Mouse (Mus musculus) cerebellum, adult 11 months (tissue): ENCODE data around the gene Tma7.

Experiments used
- DNase-seq: peaks from one replicate; pipeline ENCODE4 v3.0.0; 2022

Gene Tma7

GRCm38 (mm10) chr9:109082124-109082800, at the start of gene Tma7, which contains the start of gene Ccdc51:
Tma7 (minus strand) TSS chr9:109082587.
Ccdc51 (plus strand) TSS chr9:109082493.
- DNase-seq, result peak; percentile 78

GRCm38 (mm10) chr9:109130076-109130475, 47.7 kb upstream of the Tma7 start:
- DNase-seq, result no peak

GRCm38 (mm10) chr9:109128211-109128610, 45.8 kb upstream of the Tma7 start:
- DNase-seq, result no peak

GRCm38 (mm10) chr9:109127076-109127475, 44.7 kb upstream of the Tma7 start:
- no peak for DNase-seq

GRCm38 (mm10) chr9:109125481-109125880, 43.1 kb upstream of the Tma7 start:
- DNase-seq, result no peak

- DNase-seq, result no peak
Observed at GRCm38 (mm10) chr9:109125043-109125442, 42.7 kb upstream of the Tma7 start.

- no peak for DNase-seq
Observed at GRCm38 (mm10) chr9:109124164-109124563, 41.8 kb upstream of the Tma7 start.

GRCm38 (mm10) chr9:109123266-109123665, 40.9 kb upstream of the Tma7 start:
- DNase-seq, result no peak

- peak; percentile 22 for DNase-seq
Observed at GRCm38 (mm10) chr9:109122553-109123085, 40.2 kb upstream of the Tma7 start.

- no peak for DNase-seq
Observed at GRCm38 (mm10) chr9:109120956-109121355, 38.6 kb upstream of the Tma7 start.

GRCm38 (mm10) chr9:109119571-109119970, 37.2 kb upstream of the Tma7 start:
- DNase-seq, result no peak

GRCm38 (mm10) chr9:109118106-109118505, 35.7 kb upstream of the Tma7 start:
- DNase-seq, result no peak

- DNase-seq, result no peak
Observed at GRCm38 (mm10) chr9:109116205-109116604, 33.8 kb upstream of the Tma7 start.

GRCm38 (mm10) chr9:109114871-109115270, 32.5 kb upstream of the Tma7 start:
- no peak for DNase-seq

GRCm38 (mm10) chr9:109114276-109114675, 31.9 kb upstream of the Tma7 start:
- no peak for DNase-seq

GRCm38 (mm10) chr9:109113331-109113730, 30.9 kb upstream of the Tma7 start:
- DNase-seq, result no peak

GRCm38 (mm10) chr9:109111591-109111990, 29.2 kb upstream of the Tma7 start:
- DNase-seq, result no peak

GRCm38 (mm10) chr9:109111101-109111500, 28.7 kb upstream of the Tma7 start:
- no peak for DNase-seq

- DNase-seq, result no peak
Observed at GRCm38 (mm10) chr9:109110240-109110639, 27.9 kb upstream of the Tma7 start.

GRCm38 (mm10) chr9:109107341-109107740, 25.0 kb upstream of the Tma7 start:
- DNase-seq, result no peak

GRCm38 (mm10) chr9:109105648-109106047, 23.3 kb upstream of the Tma7 start:
- DNase-seq, result no peak

- DNase-seq, result no peak
Observed at GRCm38 (mm10) chr9:109105011-109105410, 22.6 kb upstream of the Tma7 start.

GRCm38 (mm10) chr9:109104083-109104482, 21.7 kb upstream of the Tma7 start:
- DNase-seq, result no peak

- DNase-seq, result no peak
Observed at GRCm38 (mm10) chr9:109103250-109103649, 20.9 kb upstream of the Tma7 start.

- DNase-seq, result no peak
Observed at GRCm38 (mm10) chr9:109102541-109102940, 20.2 kb upstream of the Tma7 start.
